Mouse (Mus musculus): Measurements from ENCODE around the gene Mllt3.

DNA sequence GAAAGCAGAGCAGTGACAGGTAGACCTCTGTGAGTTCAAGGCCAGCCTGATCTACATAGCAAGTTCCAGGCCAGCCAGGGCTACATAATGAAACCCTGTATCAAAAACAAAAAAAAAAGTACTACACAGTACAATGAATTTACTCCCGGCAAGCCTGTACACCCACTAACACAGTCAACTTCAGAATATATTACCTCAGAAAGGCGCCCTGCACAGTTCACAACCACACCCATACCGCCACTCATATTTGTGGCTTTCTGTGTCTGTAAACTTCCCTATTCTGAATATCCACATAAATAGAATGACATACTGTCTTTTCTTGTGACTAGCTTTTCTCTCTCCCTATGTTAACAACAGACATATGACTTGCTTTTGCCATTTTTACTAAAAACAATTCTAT lies 27.4 kb downstream of the Mllt3 start:
- TF ChIP-seq POLR2A (IDR thresholded peaks at IDR 0.05; ENCODE audit: low read depth, low read length) (no peak), CTCF (IDR thresholded peaks at IDR 0.05; ENCODE audit: extremely low read depth, insufficient read depth, insufficient read length, insufficient replicate concordance) (no peak)
